Mouse (Mus musculus) frontal cortex, postnatal 25 days (tissue): Measurements from ENCODE around the gene Myo1c.

Experiments used
- DNase-seq, 2 experiments: peaks; one replicate each; pipeline ENCODE4 v3.0.0; 2022; ENCODE audit warnings: low spot score in 2 of 2

Gene Myo1c

DNA sequence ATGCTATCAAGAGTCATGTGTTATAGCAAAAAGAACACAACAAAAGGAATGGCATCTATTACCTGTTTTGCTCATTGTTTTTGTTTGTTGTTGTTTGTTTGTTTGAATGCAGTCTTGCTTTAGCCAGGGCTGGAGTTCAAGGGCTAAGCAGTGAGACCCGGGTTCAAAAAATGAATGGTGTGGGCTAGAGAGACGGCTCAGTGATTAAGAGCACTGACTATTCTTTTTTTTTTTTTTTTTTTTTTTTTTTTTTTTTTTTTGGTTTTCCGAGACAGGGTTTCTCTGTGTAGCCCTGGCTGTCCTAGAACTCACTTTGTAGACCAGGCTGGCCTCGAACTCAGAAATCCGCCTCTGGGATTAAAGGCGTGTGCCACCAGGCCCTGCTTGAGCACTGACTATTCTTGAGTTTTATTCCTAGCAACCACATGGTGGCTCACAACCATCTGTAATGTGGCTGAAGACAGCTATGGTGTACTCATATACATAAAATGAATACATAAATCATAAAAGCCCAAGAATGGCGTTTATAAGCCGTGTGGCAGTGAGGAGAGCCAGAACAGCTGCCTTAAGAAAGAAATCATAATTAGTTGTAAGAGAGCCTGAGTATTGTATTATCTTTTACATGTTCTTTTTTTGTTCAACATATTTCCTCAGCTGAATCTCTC lies 66.5 kb downstream of the Myo1c start:
- no peak for DNase-seq

GRCm38 (mm10) chr11:75722339-75722738 lies 72.0 kb downstream of the Myo1c start:
- DNase-seq = no peak
